Mouse (Mus musculus) stomach, postnatal 0 days (tissue): ENCODE data around the gene Nanos3. TPM values are rescaled to one million over a fixed set of nuclear protein-coding genes. Genes with fewer than 3 reads are reported as not detected.

Source experiments
- ATAC-seq: fragments of 200-750 bp; cut with Nextera tagmentation; 2 replicates; pipeline ENCODE4 v1.8.0; 2017; ENCODE audit not compliant: low FRiP score, low TSS enrichment
- DNase-seq: peaks from one replicate; pipeline ENCODE4 v3.0.0-alpha.2; 2016; ENCODE audit warnings: low spot score
- H3K27ac ChIP-seq: fragments of 300-500 bp; sonication (generic); replicated peaks from 2 replicates; pipeline ENCODE4 v1.5.1; 2014; ENCODE audit warnings: mild to moderate bottlenecking, control low read depth
- H3K27me3 ChIP-seq: fragments of 300-500 bp; sonication (generic); 2 replicates; pipeline ENCODE4 v1.6.1; 2014; ENCODE audit warnings: low read length; ENCODE audit not compliant: control insufficient read depth, insufficient read depth
- H3K36me3 ChIP-seq: fragments of 300-500 bp; sonication (generic); 2 replicates; pipeline ENCODE4 v1.6.1; 2014; ENCODE audit warnings: low read length, mixed read lengths; ENCODE audit not compliant: control insufficient read depth, insufficient read depth
- H3K4me1 ChIP-seq: fragments of 300-500 bp; sonication (generic); replicated peaks from 2 replicates; pipeline ENCODE4 v1.6.1; 2014; ENCODE audit warnings: antibody characterized with exemption; ENCODE audit not compliant: control insufficient read depth, insufficient read depth
- H3K4me2 ChIP-seq: fragments of 300-500 bp; sonication (generic); replicated peaks from 2 replicates; pipeline ENCODE4 v1.6.1; 2014; ENCODE audit warnings: low read depth, mild to moderate bottlenecking, control low read depth, moderate library complexity
- H3K4me3 ChIP-seq: fragments of 300-500 bp; sonication (generic); 2 replicates; pipeline ENCODE4 v1.5.1; 2014; ENCODE audit warnings: low read depth, low read length, control low read depth
- H3K9ac ChIP-seq: fragments of 300-500 bp; sonication (generic); 2 replicates; pipeline ENCODE4 v1.6.1; 2014; ENCODE audit warnings: mild to moderate bottlenecking, low read length, control low read depth, mixed read lengths
- H3K9me3 ChIP-seq: fragments of 300-500 bp; sonication (generic); 2 replicates; pipeline ENCODE4 v1.6.1; 2016; ENCODE audit warnings: low read length; ENCODE audit not compliant: control insufficient read depth
- CTCF ChIP-seq: IDR thresholded peaks from 2 replicates; pipeline ENCODE4 v1.5.1; 2016; ENCODE audit warnings: antibody characterized with exemption, low read depth, mild to moderate bottlenecking, moderate library complexity
- EP300 ChIP-seq: optimal IDR thresholded peaks from 2 replicates; pipeline ENCODE3; 2016; ENCODE audit warnings: antibody characterized with exemption
- WGBS: fragments of 180-500 bp; shearing (Covaris S2); extraction: QIAGEN DNeasy Blood & Tissue Kit; methylation state at CpG from one replicate; pipeline ENCODE4 v1.1.7; 2014; 5-methylcytosine and 5-hydroxymethylcytosine counted together
- polyA plus RNA-seq: library from polyadenylated mRNA; unstranded; fragments of >200 nt; fragmentation: Nextera tagmentation; extraction: Ambion mirVana; gene quantifications from 2 replicates; pipeline ENCODE4 v1.2.1, GENCODE M21; 2015

Gene Nanos3
- polyA plus RNA-seq, 1 experiment from 2014 or later, result 4.4 TPM

GRCm38 (mm10) chr8:84199348-84200125 lies 14.5 kb upstream of the Nanos3 start:
- Histone ChIP-seq H3K27ac (peak overlapping the region; percentile 99), H3K4me1 (peaks cover 22% of the 10 kb centered on the region), H3K9ac (0 out of 2 replicates have a peak overlapping the region, but pooled peaks have one; percentile 38), H3K36me3 (no peaks in the 10 kb centered on the region), H3K9me3 (no peaks in the 10 kb centered on the region), H3K27me3 (no peaks in the 10 kb centered on the region), H3K4me2 (peak overlapping the region; percentile 92), H3K4me3 (no peak overlapping the region)
- TF ChIP-seq CTCF (no peak), EP300 (no peak)
- ATAC-seq (no peak), DNase-seq (no peak)
- 29% methylated on average over 11 of the region's 11 CpGs for WGBS

DNA sequence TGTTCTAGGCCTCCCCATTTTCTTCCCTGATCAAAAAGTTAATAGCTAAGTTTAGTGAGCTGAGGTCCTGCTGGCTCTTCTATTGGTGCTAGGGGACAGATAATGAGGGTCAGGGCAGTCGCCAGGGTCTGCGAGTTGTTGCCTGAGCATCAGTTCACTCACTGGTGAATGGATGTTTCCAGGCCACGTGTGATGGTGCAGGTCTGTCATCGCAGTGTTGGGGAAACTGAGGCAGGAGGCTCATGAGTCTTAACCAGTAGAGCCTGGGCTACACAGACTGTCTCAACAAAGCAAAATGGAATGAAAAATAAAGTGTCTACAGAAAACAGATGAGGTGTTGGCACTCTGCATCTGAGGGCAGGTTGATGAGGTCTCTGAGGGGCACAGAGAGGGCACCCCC lies 13.9 kb upstream of the Nanos3 start:
- H3K4me2 ChIP-seq, result no peak overlapping the region; the same call in 1 of the 2 replicates
- H3K9ac ChIP-seq, result no peak overlapping the region
- no peaks in the 10 kb centered on the region for H3K27me3 ChIP-seq
- no peak for TF ChIP-seq CTCF
- no peak for TF ChIP-seq EP300
- H3K36me3 ChIP-seq, result no peaks in the 10 kb centered on the region
- no peak for DNase-seq
- H3K4me3 ChIP-seq, result no peak overlapping the region
- ATAC-seq, result no peak
- 28% methylated on average over 4 of the region's 4 CpGs for WGBS
- peak overlapping the region; percentile 99 for H3K27ac ChIP-seq
- H3K9me3 ChIP-seq, result no peaks in the 10 kb centered on the region
- H3K4me1 ChIP-seq, result peaks cover 22% of the 10 kb centered on the region

- DNase-seq (peak; percentile 97), ATAC-seq (peak; percentile 81)
- H3K27me3 ChIP-seq, result no peaks in the 10 kb centered on the region
- peaks cover 22% of the 10 kb centered on the region for H3K4me1 ChIP-seq
- peak overlapping the region; percentile 61 for H3K9ac ChIP-seq
- 3% methylated on average over 30 of the region's 30 CpGs for WGBS
- peak overlapping the region; percentile 64 for H3K4me2 ChIP-seq
- peak overlapping the region; percentile 43 for H3K4me3 ChIP-seq
- H3K36me3 ChIP-seq, result no peaks in the 10 kb centered on the region
- no peak for TF ChIP-seq EP300
- peak; percentile 14; the same call in 1 of the 2 replicates for TF ChIP-seq CTCF
- peak overlapping the region; percentile 99 for H3K27ac ChIP-seq
- H3K9me3 ChIP-seq, result no peaks in the 10 kb centered on the region
Observed at GRCm38 (mm10) chr8:84197922-84198774, 13.1 kb upstream of the Nanos3 start.

- H3K9me3 ChIP-seq, result no peaks in the 10 kb centered on the region
- H3K27me3 ChIP-seq, result no peaks in the 10 kb centered on the region
- ATAC-seq (peak; percentile 7; the same call in 1 of the 2 replicates), DNase-seq (peak; percentile 87)
- peak overlapping the region; percentile 61 for H3K9ac ChIP-seq
- peak overlapping the region; percentile 64 for H3K4me2 ChIP-seq
- H3K27ac ChIP-seq, result peak overlapping the region; percentile 99
- H3K4me3 ChIP-seq, result peak overlapping the region; percentile 43
- no peaks in the 10 kb centered on the region for H3K36me3 ChIP-seq
- 2% methylated on average over 42 of the region's 43 CpGs for WGBS
- TF ChIP-seq EP300, result no peak
- no peak for TF ChIP-seq CTCF
- H3K4me1 ChIP-seq, result peaks cover 19% of the 10 kb centered on the region
Observed at GRCm38 (mm10) chr8:84197141-84197921, 12.3 kb upstream of the Nanos3 start.

- Histone ChIP-seq H3K4me3 (no peak overlapping the region), H3K36me3 (no peaks in the 10 kb centered on the region), H3K9ac (no peak overlapping the region), H3K9me3 (no peaks in the 10 kb centered on the region), H3K4me1 (peaks cover 12% of the 10 kb centered on the region), H3K27ac (no peak overlapping the region), H3K4me2 (no peak overlapping the region), H3K27me3 (no peaks in the 10 kb centered on the region)
- DNase-seq (no peak), ATAC-seq (no peak)
- WGBS, result 69% methylated on average over 3 of the region's 3 CpGs
- TF ChIP-seq EP300 (no peak), CTCF (no peak)
Observed at GRCm38 (mm10) chr8:84194224-84194743, 9.3 kb upstream of the Nanos3 start.
